ENCODE assay signal across 28 mouse cellular contexts in the genomic region with DNA sequence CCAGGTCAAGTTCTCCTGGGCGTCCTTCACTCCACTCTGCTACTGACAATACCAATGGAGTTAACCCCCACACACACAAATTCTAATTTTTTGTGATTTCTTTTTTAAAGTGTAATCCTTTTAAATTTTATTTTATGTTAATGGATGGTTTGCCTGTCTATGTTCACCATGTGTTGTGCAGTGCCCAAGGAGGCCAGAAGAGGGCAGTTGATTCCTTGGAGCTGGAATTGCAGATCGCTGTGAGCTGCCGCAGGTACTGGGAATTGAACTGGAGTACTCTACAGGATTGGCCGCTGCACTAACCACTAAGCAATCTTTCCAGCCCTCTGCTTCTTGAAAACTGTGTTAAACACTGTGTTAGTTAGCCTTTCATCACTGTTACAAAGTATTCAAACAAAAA. TPM values are rescaled to one million over a fixed set of nuclear protein-coding genes. Genes with fewer than 3 reads are reported as not detected.
DNase-seq lines count a peak whose midpoint lies in the region; ATAC-seq and TF ChIP-seq lines count a peak whose summit lies in the region.
"Had no signal": no experiment of that assay in that cellular context is flagged by ENCODE, and none has a peak within 500 bp of the region (broad histone marks: within the 10 kb centered on the region; RNA-seq: fewer than 3 reads in every experiment).

No protein-coding gene starts in this region.

- no peak for TF ChIP-seq EP300 in heart, adult 2 months (IDR thresholded peaks at IDR 0.05; ENCODE audit: insufficient read depth, low read depth, low read length)
- no peak for TF ChIP-seq EP300 in liver, postnatal 0 days (IDR thresholded peaks at IDR 0.05; ENCODE audit: low read depth)

- ATAC-seq in liver, postnatal 0 days: no peak
- no peak for ATAC-seq in liver, embryonic 12.5 days
- ATAC-seq: CD4-positive, CD25-positive, alpha-beta regulatory T cell, adult 4 months; forebrain, embryonic 14.5 days; hindbrain, postnatal 0 days had no signal

- no peak for DNase-seq in heart, adult 2 months
- no peak for DNase-seq in heart, adult 18-20 months
- no peak for DNase-seq in liver, postnatal 0 days
- peak; percentile 57 for DNase-seq in ES-CJ7 (ENCODE audit: low read depth, low spot score)
- DNase-seq in ZHBTc4 (ENCODE audit: low read depth, low spot score): peak; percentile 62
- DNase-seq in embryo, embryonic 10.5 days (ENCODE audit: low spot score): no peak
- DNase-seq: adrenal gland, adult 2 months; adrenal gland, postnatal 36 days; B cell, adult 2 months; cerebellum, adult 2 months; cerebellum, postnatal 10 days; embryo, embryonic 11 days; gastrocnemius, adult 2 months; gastrocnemius, postnatal 36 days; heart, adult 11 months; heart, postnatal 14 days had no signal

- no peaks in the 10 kb centered on the region for H3K36me3 ChIP-seq in heart, adult 2 months (ENCODE audit: control insufficient read depth, insufficient read depth, low read length)
- no peaks in the 10 kb centered on the region for H3K36me3 ChIP-seq in liver, postnatal 0 days (replicated peaks; ENCODE audit: insufficient read depth, low read length)
- H3K36me3 ChIP-seq in liver, embryonic 12.5 days: no peaks in the 10 kb centered on the region
- H3K36me3 ChIP-seq: embryonic facial prominence, embryonic 15.5 days; forebrain, embryonic 10.5 days; heart, embryonic 15.5 days; hindbrain, embryonic 13.5 days had no signal

- no peaks in the 10 kb centered on the region for H3K79me2 ChIP-seq in heart, adult 2 months (replicated peaks; ENCODE audit: control insufficient read depth, insufficient read depth, low read length)

- H3K9me3 ChIP-seq in liver, postnatal 0 days (ENCODE audit: low read length): no peaks in the 10 kb centered on the region
- no peaks in the 10 kb centered on the region for H3K9me3 ChIP-seq in liver, embryonic 12.5 days (replicated peaks)
- H3K9me3 ChIP-seq: embryonic facial prominence, embryonic 15.5 days; forebrain, embryonic 10.5 days; heart, embryonic 15.5 days; hindbrain, embryonic 13.5 days had no signal

- no peak overlapping the region for H3K9ac ChIP-seq in heart, adult 2 months (ENCODE audit: low read depth, low read length)
- H3K9ac ChIP-seq in liver, postnatal 0 days (replicated peaks): no peak overlapping the region
- H3K9ac ChIP-seq in liver, embryonic 12.5 days: no peak overlapping the region
- H3K9ac ChIP-seq: embryonic facial prominence, embryonic 15.5 days; heart, embryonic 15.5 days; hindbrain, embryonic 13.5 days had no signal

- no peaks in the 10 kb centered on the region for H3K4me1 ChIP-seq in heart, adult 2 months (ENCODE audit: control insufficient read depth, insufficient read depth, low read length)
- H3K4me1 ChIP-seq in liver, postnatal 0 days (ENCODE audit: insufficient read depth): no peaks in the 10 kb centered on the region
- no peaks in the 10 kb centered on the region for H3K4me1 ChIP-seq in liver, embryonic 12.5 days
- H3K4me1 ChIP-seq: embryonic facial prominence, embryonic 15.5 days; heart, embryonic 15.5 days; hindbrain, embryonic 13.5 days had no signal

- TF ChIP-seq CTCF in heart, adult 2 months (IDR thresholded peaks at IDR 0.05): peak; percentile 19; the same call in 1 of the 2 replicates
- 0 out of 2 replicates have a peak, but pooled peaks have one; percentile 9 for TF ChIP-seq CTCF in liver, postnatal 0 days (IDR thresholded peaks at IDR 0.05; ENCODE audit: low read depth)

- intact Hi-C loops in heart, adult 2 months (cut with DNase I): no loop called here

- 87% methylated on average over 4 of the region's 4 CpGs for WGBS in heart, adult 2 months
- WGBS in liver, postnatal 0 days (ENCODE audit: insufficient replicate concordance): 87% methylated on average over 4 of the region's 4 CpGs
- WGBS in liver, embryonic 12.5 days (ENCODE audit: insufficient replicate concordance): 75% methylated on average over 4 of the region's 4 CpGs

- H3K4me2 ChIP-seq in liver, postnatal 0 days (ENCODE audit: low read depth, low read length): no peak overlapping the region
- H3K4me2 ChIP-seq in liver, embryonic 12.5 days: no peak overlapping the region
- H3K4me2 ChIP-seq: embryonic facial prominence, embryonic 15.5 days; heart, embryonic 11.5 days; heart, embryonic 15.5 days; hindbrain, embryonic 13.5 days had no signal

- no peak overlapping the region for H3K27ac ChIP-seq in heart, adult 2 months
- H3K27ac ChIP-seq in liver, postnatal 0 days (ENCODE audit: low read depth): no peak overlapping the region
- no peak overlapping the region for H3K27ac ChIP-seq in liver, embryonic 12.5 days
- H3K27ac ChIP-seq: embryonic facial prominence, embryonic 15.5 days; forebrain, embryonic 10.5 days; gastrocnemius, adult 2 months; heart, embryonic 15.5 days; hindbrain, embryonic 13.5 days; hindbrain, postnatal 0 days had no signal

- no peaks in the 10 kb centered on the region for H3K27me3 ChIP-seq in heart, adult 2 months (ENCODE audit: control insufficient read depth, insufficient read depth, low read length)
- no peaks in the 10 kb centered on the region for H3K27me3 ChIP-seq in liver, postnatal 0 days (ENCODE audit: insufficient read depth, low read length)
- H3K27me3 ChIP-seq in liver, embryonic 12.5 days (replicated peaks): no peaks in the 10 kb centered on the region; the same call in 1 of the 2 replicates
- H3K27me3 ChIP-seq: embryonic facial prominence, embryonic 15.5 days; heart, embryonic 15.5 days; hindbrain, embryonic 13.5 days had no signal

- TF ChIP-seq POLR2A in heart, adult 2 months (IDR thresholded peaks at IDR 0.05; ENCODE audit: insufficient read depth, low read depth, low read length): no peak

- H3K4me3 ChIP-seq in heart, adult 2 months: no peak overlapping the region
- no peak overlapping the region for H3K4me3 ChIP-seq in liver, postnatal 0 days (ENCODE audit: low read depth, low read length)
- no peak overlapping the region for H3K4me3 ChIP-seq in liver, embryonic 12.5 days
- H3K4me3 ChIP-seq: embryonic facial prominence, embryonic 15.5 days; erythroblast, embryonic 14.5 days; forebrain, embryonic 10.5 days; gastrocnemius, adult 2 months; heart, embryonic 15.5 days; hindbrain, embryonic 13.5 days had no signal

RNA-seq across cellular contexts. Expression of gene Fam71f1, which starts 13.5 kb away (rescaled TPM):
- total RNA-seq in heart, adult 2 months (2021): not detected
- 0.12 TPM in 1 of 2 replicates, not detected in the other for polyA plus RNA-seq in heart, adult 2 months (2012; rRNA removed)
- total RNA-seq in heart, adult 18-20 months (2021): not detected
- not detected in 2 replicates for polyA plus RNA-seq in liver, postnatal 0 days (2015; fragmentation: Nextera tagmentation; extraction: Ambion mirVana)
- not detected in 2 replicates for polyA plus RNA-seq in liver, embryonic 12.5 days (2016; fragmentation: Nextera tagmentation; extraction: Ambion mirVana)
- total RNA-seq: adrenal gland, adult 2 months; adrenal gland, postnatal 36 days; gastrocnemius, adult 2 months; gastrocnemius, postnatal 36 days; heart, postnatal 14 days; hematopoietic stem cell, adult 5-6 weeks; hindbrain, postnatal 0 days had no signal
- polyA plus RNA-seq: adrenal gland, adult 2 months; CD4-positive, CD25-positive, alpha-beta regulatory T cell, adult 4 months; cerebellum, adult 2 months; embryonic facial prominence, embryonic 11.5 days; embryonic facial prominence, embryonic 15.5 days; erythroblast, embryonic 14.5 days; forebrain, embryonic 10.5 days; forebrain, embryonic 14.5 days; hindbrain, embryonic 13.5 days; hindbrain, postnatal 0 days had no signal

RNA-seq across cellular contexts. Expression of gene Fam71f2, which starts 26.1 kb away (rescaled TPM):
- not detected for total RNA-seq in heart, adult 2 months (2021)
- polyA plus RNA-seq in heart, adult 2 months (2012; rRNA removed): 0.70 and 1.4 TPM in 2 replicates
- total RNA-seq in heart, adult 18-20 months (2021): not detected
- polyA plus RNA-seq in liver, postnatal 0 days (2015; fragmentation: Nextera tagmentation; extraction: Ambion mirVana): 0.11 and 0.28 TPM in 2 replicates
- 0.20 and 0.31 TPM in 2 replicates for polyA plus RNA-seq in liver, embryonic 12.5 days (2016; fragmentation: Nextera tagmentation; extraction: Ambion mirVana)
- total RNA-seq: adrenal gland, postnatal 36 days; gastrocnemius, postnatal 36 days; heart, postnatal 14 days; hematopoietic stem cell, adult 5-6 weeks had no signal
- polyA plus RNA-seq: erythroblast, embryonic 14.5 days had no signal

RNA-seq across cellular contexts. Expression of gene Hilpda, which starts 33.2 kb away (rescaled TPM):
- 1 to 10 TPM; 5.3 TPM for total RNA-seq in heart, adult 2 months (2021)
- 12.1 and 15.8 TPM in 2 replicates for polyA plus RNA-seq in heart, adult 2 months (2012; rRNA removed)
- total RNA-seq in heart, adult 18-20 months (2021): 1 to 10 TPM; 4.6 to 5.9 TPM
- polyA plus RNA-seq in liver, postnatal 0 days (2015; fragmentation: Nextera tagmentation; extraction: Ambion mirVana): 24.1 and 29.0 TPM in 2 replicates
- 19.1 and 20.0 TPM in 2 replicates for polyA plus RNA-seq in liver, embryonic 12.5 days (2016; fragmentation: Nextera tagmentation; extraction: Ambion mirVana)

RNA-seq across cellular contexts. Expression of gene Calu, which starts 42.4 kb away (rescaled TPM):
- 100 to 1,000 TPM; 227 to 232 TPM for total RNA-seq in heart, adult 2 months (2021)
- polyA plus RNA-seq in heart, adult 2 months (2012; rRNA removed): 102 and 178 TPM in 2 replicates
- 100 to 1,000 TPM; 239 to 241 TPM for total RNA-seq in heart, adult 18-20 months (2021)
- 55.7 and 63.8 TPM in 2 replicates for polyA plus RNA-seq in liver, postnatal 0 days (2015; fragmentation: Nextera tagmentation; extraction: Ambion mirVana)
- polyA plus RNA-seq in liver, embryonic 12.5 days (2016; fragmentation: Nextera tagmentation; extraction: Ambion mirVana): 127 and 131 TPM in 2 replicates

Comparison
In these comparisons a context has a peak if more than half of its experiments do, and no peak if none do; other contexts are left out.
1. DNase-seq: peak in ES-CJ7 (single experiment) and ZHBTc4 (single experiment); none in heart, adult 2 months (0 of 2), heart, adult 18-20 months (0 of 2), liver, postnatal 0 days (single experiment) and embryo, embryonic 10.5 days (single experiment).